Mouse (Mus musculus) Muller cell, postnatal 12 days (primary cell): ENCODE measurements around the gene Tnr.
A peak's percentile ranks its signal among the peaks of the same experiment; 100 is the strongest.

ENCODE experiments used
- DNase-seq: peaks from one replicate; pipeline ENCODE4 v3.0.0-alpha.2; 2015; ENCODE audit errors: inconsistent ontology term

Gene Tnr

GRCm38 (mm10) chr1:159629822-159630589 is 106.4 kb downstream of the Tnr start:
- DNase-seq = no peak

GRCm38 (mm10) chr1:159632558-159632957 is 109.0 kb downstream of the Tnr start:
- no peak for DNase-seq

- DNase-seq = no peak
Observed at GRCm38 (mm10) chr1:159639408-159639807, 115.8 kb downstream of the Tnr start.

GRCm38 (mm10) chr1:159645719-159646118 is 122.2 kb downstream of the Tnr start:
- no peak for DNase-seq

GRCm38 (mm10) chr1:159650486-159650885 is 126.9 kb downstream of the Tnr start:
- DNase-seq = no peak

- no peak for DNase-seq
Observed at GRCm38 (mm10) chr1:159655241-159655640, 131.7 kb downstream of the Tnr start.

GRCm38 (mm10) chr1:159657856-159658542 is 134.4 kb downstream of the Tnr start:
- DNase-seq = peak; percentile 88

- peak; percentile 49 for DNase-seq
Observed at GRCm38 (mm10) chr1:159660620-159661501, 137.3 kb downstream of the Tnr start.

GRCm38 (mm10) chr1:159664496-159664895 is 140.9 kb downstream of the Tnr start:
- DNase-seq = no peak

GRCm38 (mm10) chr1:159664945-159665344 is 141.4 kb downstream of the Tnr start:
- no peak for DNase-seq

- peak; percentile 82 for DNase-seq
Observed at GRCm38 (mm10) chr1:159670629-159671150, 147.1 kb downstream of the Tnr start.

GRCm38 (mm10) chr1:159671181-159671580 is 147.6 kb downstream of the Tnr start:
- no peak for DNase-seq

- no peak for DNase-seq
Observed at GRCm38 (mm10) chr1:159674240-159674639, 150.7 kb downstream of the Tnr start.

- DNase-seq = no peak
Observed at GRCm38 (mm10) chr1:159675472-159675871, 151.9 kb downstream of the Tnr start.

- DNase-seq = peak; percentile 17
Observed at GRCm38 (mm10) chr1:159678221-159678935, 154.8 kb downstream of the Tnr start.

- no peak for DNase-seq
Observed at GRCm38 (mm10) chr1:159681252-159681651, 157.7 kb downstream of the Tnr start.

- DNase-seq = peak; percentile 92
Observed at GRCm38 (mm10) chr1:159686476-159687231, 163.1 kb downstream of the Tnr start.

- DNase-seq = no peak
Observed at GRCm38 (mm10) chr1:159696717-159697116, 173.1 kb downstream of the Tnr start.

GRCm38 (mm10) chr1:159702038-159702437 is 178.5 kb downstream of the Tnr start:
- peak; percentile 43 for DNase-seq

GRCm38 (mm10) chr1:159704925-159705324 is 181.4 kb downstream of the Tnr start:
- no peak for DNase-seq
